Mouse (Mus musculus): ENCODE data around the gene Vamp8.

The Vamp8 gene

GRCm38 (mm10) chr6:72373184-72373583 lies 17.3 kb downstream of the Vamp8 start:
- Histone ChIP-seq H3K4me1 (replicated peaks; ENCODE audit: low read depth, low read length) (peaks cover 18% of the 10 kb centered on the region), H3K36me3 (ENCODE audit: insufficient read depth, low read length) (no peaks in the 10 kb centered on the region), H3K9me3 (ENCODE audit: low read length) (no peaks in the 10 kb centered on the region), H3K4me3 (replicated peaks; ENCODE audit: low read length) (no peak overlapping the region), H3K27me3 (ENCODE audit: insufficient read depth, low read length) (peaks cover 22% of the 10 kb centered on the region)
- TF ChIP-seq POU5F1 (IDR thresholded peaks at IDR 0.05; ENCODE audit: borderline replicate concordance, low read length) (no peak), NANOG (IDR thresholded peaks at IDR 0.05; ENCODE audit: borderline replicate concordance, low read length) (no peak), CTCF (conservative IDR thresholded peaks at IDR 0.05; ENCODE audit: low read length) (no peak)

- Histone ChIP-seq H3K36me3 (ENCODE audit: insufficient read depth, low read length) (no peaks in the 10 kb centered on the region), H3K4me3 (replicated peaks; ENCODE audit: low read length) (no peak overlapping the region), H3K4me1 (replicated peaks; ENCODE audit: low read depth, low read length) (peaks cover 18% of the 10 kb centered on the region), H3K27me3 (ENCODE audit: insufficient read depth, low read length) (peaks cover 16% of the 10 kb centered on the region), H3K9me3 (ENCODE audit: low read length) (no peaks in the 10 kb centered on the region)
- TF ChIP-seq POU5F1 (IDR thresholded peaks at IDR 0.05; ENCODE audit: borderline replicate concordance, low read length), result no peak
- no peak for TF ChIP-seq NANOG (IDR thresholded peaks at IDR 0.05; ENCODE audit: borderline replicate concordance, low read length)
- TF ChIP-seq CTCF (conservative IDR thresholded peaks at IDR 0.05; ENCODE audit: low read length), result no peak
These were observed 18.9 kb downstream of the Vamp8 start for GRCm38 (mm10) chr6:72371571-72371970.

GRCm38 (mm10) chr6:72371147-72371546 lies 19.4 kb downstream of the Vamp8 start:
- Histone ChIP-seq H3K27me3 (ENCODE audit: insufficient read depth, low read length) (peaks cover 14% of the 10 kb centered on the region), H3K36me3 (ENCODE audit: insufficient read depth, low read length) (no peaks in the 10 kb centered on the region), H3K9me3 (ENCODE audit: low read length) (no peaks in the 10 kb centered on the region), H3K4me1 (replicated peaks; ENCODE audit: low read depth, low read length) (peaks cover 18% of the 10 kb centered on the region), H3K4me3 (replicated peaks; ENCODE audit: low read length) (no peak overlapping the region)
- TF ChIP-seq POU5F1 (IDR thresholded peaks at IDR 0.05; ENCODE audit: borderline replicate concordance, low read length), result no peak

GRCm38 (mm10) chr6:72370091-72370490 lies 20.4 kb downstream of the Vamp8 start:
- H3K4me3 ChIP-seq (replicated peaks; ENCODE audit: low read length), result peak overlapping the region; percentile 45; the same call in 1 of the 2 replicates
- no peaks in the 10 kb centered on the region for H3K9me3 ChIP-seq (ENCODE audit: low read length)
- peaks cover 14% of the 10 kb centered on the region for H3K27me3 ChIP-seq (ENCODE audit: insufficient read depth, low read length)
- no peaks in the 10 kb centered on the region for H3K36me3 ChIP-seq (ENCODE audit: insufficient read depth, low read length)
- TF ChIP-seq NANOG (IDR thresholded peaks at IDR 0.05; ENCODE audit: borderline replicate concordance, low read length) (no peak), CTCF (conservative IDR thresholded peaks at IDR 0.05; ENCODE audit: low read length) (no peak), POU5F1 (IDR thresholded peaks at IDR 0.05; ENCODE audit: borderline replicate concordance, low read length) (no peak)
- peaks cover 21% of the 10 kb centered on the region for H3K4me1 ChIP-seq (replicated peaks; ENCODE audit: low read depth, low read length)

GRCm38 (mm10) chr6:72369557-72369956 lies 20.9 kb downstream of the Vamp8 start:
- TF ChIP-seq CTCF (conservative IDR thresholded peaks at IDR 0.05; ENCODE audit: low read length) (peak; percentile 50), NANOG (IDR thresholded peaks at IDR 0.05; ENCODE audit: borderline replicate concordance, low read length) (no peak), POU5F1 (IDR thresholded peaks at IDR 0.05; ENCODE audit: borderline replicate concordance, low read length) (no peak)
- Histone ChIP-seq H3K27me3 (ENCODE audit: insufficient read depth, low read length) (peaks cover 14% of the 10 kb centered on the region), H3K4me1 (replicated peaks; ENCODE audit: low read depth, low read length) (peaks cover 21% of the 10 kb centered on the region), H3K4me3 (replicated peaks; ENCODE audit: low read length) (peak overlapping the region; percentile 45; the same call in 1 of the 2 replicates), H3K9me3 (ENCODE audit: low read length) (no peaks in the 10 kb centered on the region), H3K36me3 (ENCODE audit: insufficient read depth, low read length) (no peaks in the 10 kb centered on the region)

- H3K4me3 ChIP-seq (replicated peaks; ENCODE audit: low read length), result no peak overlapping the region
- TF ChIP-seq NANOG (IDR thresholded peaks at IDR 0.05; ENCODE audit: borderline replicate concordance, low read length) (no peak), CTCF (conservative IDR thresholded peaks at IDR 0.05; ENCODE audit: low read length) (no peak), POU5F1 (IDR thresholded peaks at IDR 0.05; ENCODE audit: borderline replicate concordance, low read length) (no peak)
- peaks cover 30% of the 10 kb centered on the region for H3K4me1 ChIP-seq (replicated peaks; ENCODE audit: low read depth, low read length)
- H3K27me3 ChIP-seq (ENCODE audit: insufficient read depth, low read length), result peaks cover 14% of the 10 kb centered on the region
- no peaks in the 10 kb centered on the region for H3K36me3 ChIP-seq (ENCODE audit: insufficient read depth, low read length)
- no peaks in the 10 kb centered on the region for H3K9me3 ChIP-seq (ENCODE audit: low read length)
These were observed 23.0 kb downstream of the Vamp8 start for GRCm38 (mm10) chr6:72367460-72367974.

DNA sequence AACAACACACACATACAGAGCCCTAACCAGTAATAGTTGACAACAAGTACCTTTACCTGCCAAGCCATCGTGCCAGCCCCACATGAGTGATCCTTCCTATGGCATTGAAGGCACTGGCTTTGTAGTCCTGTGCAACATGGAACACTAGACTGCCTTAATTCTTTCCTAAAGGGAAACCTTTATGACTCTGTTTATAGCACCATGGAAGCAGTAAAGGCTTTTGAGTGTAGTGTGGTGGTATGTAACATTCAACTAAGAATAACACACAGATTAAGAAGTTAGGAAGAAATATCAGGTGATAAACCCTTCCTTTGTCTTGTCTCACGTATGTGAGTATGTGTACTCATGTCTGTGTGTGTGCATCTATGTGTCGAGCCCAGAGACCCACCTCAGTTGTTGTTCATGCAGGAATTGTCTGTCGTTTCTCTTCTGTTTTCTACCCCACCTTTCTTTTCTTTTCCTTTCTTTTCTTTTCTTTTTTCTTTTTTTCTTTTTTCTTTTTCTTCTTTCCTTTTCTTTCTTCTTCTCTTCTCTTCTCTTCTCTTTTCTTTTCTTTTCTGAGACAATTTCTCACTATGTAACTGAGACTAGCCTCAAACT lies 23.6 kb downstream of the Vamp8 start, which contains the start of gene Rnf181:
Rnf181 (minus strand) TSS at position 113 of the 600 bp plus-strand sequence.
- H3K27me3 ChIP-seq (ENCODE audit: insufficient read depth, low read length), result peaks cover 14% of the 10 kb centered on the region
- no peaks in the 10 kb centered on the region for H3K9me3 ChIP-seq (ENCODE audit: low read length)
- H3K36me3 ChIP-seq (ENCODE audit: insufficient read depth, low read length), result no peaks in the 10 kb centered on the region
- peaks cover 30% of the 10 kb centered on the region for H3K4me1 ChIP-seq (replicated peaks; ENCODE audit: low read depth, low read length)
- TF ChIP-seq CTCF (conservative IDR thresholded peaks at IDR 0.05; ENCODE audit: low read length), result no peak
- TF ChIP-seq NANOG (IDR thresholded peaks at IDR 0.05; ENCODE audit: borderline replicate concordance, low read length), result no peak
- TF ChIP-seq POU5F1 (IDR thresholded peaks at IDR 0.05; ENCODE audit: borderline replicate concordance, low read length), result no peak
- no peak within 1 kb of the TSS for H3K4me3 ChIP-seq (replicated peaks; ENCODE audit: low read length)

DNA sequence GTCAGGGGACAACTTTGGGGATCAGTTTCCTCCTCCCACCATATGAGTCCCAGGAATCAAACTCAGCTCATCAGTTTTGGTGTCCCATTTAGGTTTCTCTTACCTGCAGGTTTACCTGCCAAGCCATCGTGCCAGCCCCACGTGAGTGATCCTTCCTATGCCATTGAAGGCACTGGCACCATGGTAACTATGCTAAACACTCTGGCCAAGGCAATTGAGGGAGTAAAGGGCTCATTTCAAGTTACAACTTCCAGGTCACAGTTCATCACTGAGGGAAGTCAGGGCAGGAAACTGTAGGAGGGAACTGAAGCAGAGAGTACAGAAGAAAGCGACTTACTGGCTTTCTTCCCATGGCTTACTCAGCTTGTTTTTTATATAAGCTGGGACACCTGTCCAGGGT lies 24.2 kb downstream of the Vamp8 start:
- Histone ChIP-seq H3K4me1 (replicated peaks; ENCODE audit: low read depth, low read length) (peaks cover 35% of the 10 kb centered on the region), H3K4me3 (replicated peaks; ENCODE audit: low read length) (no peak overlapping the region), H3K27me3 (ENCODE audit: insufficient read depth, low read length) (peaks cover 10% of the 10 kb centered on the region), H3K36me3 (ENCODE audit: insufficient read depth, low read length) (no peaks in the 10 kb centered on the region), H3K9me3 (ENCODE audit: low read length) (no peaks in the 10 kb centered on the region)
- TF ChIP-seq CTCF (conservative IDR thresholded peaks at IDR 0.05; ENCODE audit: low read length), result no peak
- no peak for TF ChIP-seq POU5F1 (IDR thresholded peaks at IDR 0.05; ENCODE audit: borderline replicate concordance, low read length)
- no peak for TF ChIP-seq NANOG (IDR thresholded peaks at IDR 0.05; ENCODE audit: borderline replicate concordance, low read length)

DNA sequence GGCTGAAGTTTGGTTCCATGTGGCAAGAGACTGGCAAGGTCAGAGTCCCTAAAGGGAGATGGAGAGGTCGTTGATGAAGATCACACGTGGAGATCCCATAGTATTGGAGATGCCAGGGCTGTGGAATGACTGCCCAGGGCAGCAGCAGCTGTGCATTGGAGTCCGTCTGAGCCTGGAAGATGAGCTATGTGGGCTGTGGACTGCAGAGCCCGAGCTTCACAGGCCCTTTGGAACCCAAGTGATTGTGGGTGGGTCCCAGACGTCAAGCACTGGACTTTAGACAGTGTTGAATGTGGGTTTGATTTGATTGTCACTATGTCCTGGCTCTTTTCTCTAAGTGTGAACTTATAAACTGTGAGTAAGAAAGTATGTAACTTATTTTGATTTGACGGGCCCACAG lies 25.5 kb downstream of the Vamp8 start:
- H3K9me3 ChIP-seq (ENCODE audit: low read length), result no peaks in the 10 kb centered on the region
- TF ChIP-seq NANOG (IDR thresholded peaks at IDR 0.05; ENCODE audit: borderline replicate concordance, low read length) (no peak), CTCF (conservative IDR thresholded peaks at IDR 0.05; ENCODE audit: low read length) (no peak), POU5F1 (IDR thresholded peaks at IDR 0.05; ENCODE audit: borderline replicate concordance, low read length) (no peak)
- no peak overlapping the region for H3K4me3 ChIP-seq (replicated peaks; ENCODE audit: low read length)
- no peaks in the 10 kb centered on the region for H3K27me3 ChIP-seq (ENCODE audit: insufficient read depth, low read length)
- H3K4me1 ChIP-seq (replicated peaks; ENCODE audit: low read depth, low read length), result peaks cover 36% of the 10 kb centered on the region
- H3K36me3 ChIP-seq (ENCODE audit: insufficient read depth, low read length), result peaks cover 10% of the 10 kb centered on the region

Data from E14TG2a.4 (cell line).